Mouse (Mus musculus): ENCODE measurements around the gene Dhx58.

DNA sequence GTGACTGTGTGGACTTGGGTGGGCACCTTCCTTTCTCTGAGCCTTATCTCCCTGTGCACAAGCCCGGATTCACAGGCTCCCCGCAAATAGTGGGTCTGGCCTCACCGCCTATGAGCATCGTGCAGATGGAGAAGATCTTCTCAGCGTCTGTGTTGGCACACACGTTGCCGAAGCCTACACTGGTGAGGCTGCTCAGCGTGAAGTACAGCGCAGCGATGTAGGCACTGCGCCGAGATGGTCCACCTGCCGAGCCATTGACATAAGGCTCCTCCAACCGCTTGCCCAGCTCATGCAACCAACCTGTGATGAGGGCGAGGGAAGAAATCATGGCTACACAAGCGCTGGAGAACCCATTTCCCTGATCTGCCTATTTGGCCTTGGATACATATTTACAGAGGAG is 46.1 kb upstream of the Dhx58 start:
- TF ChIP-seq CTCF (IDR thresholded peaks at IDR 0.05; ENCODE audit: low read depth) (no peak), EP300 (IDR thresholded peaks at IDR 0.05; ENCODE audit: low read depth) (no peak)

Measured in liver, postnatal 0 days (tissue).